Mouse (Mus musculus) liver, embryonic 14.5 days (tissue): ENCODE measurements around the gene Chp2. TPM values are rescaled to one million over a fixed set of nuclear protein-coding genes. Genes with fewer than 3 reads are reported as not detected.
"Not testable (repeated sequence)": the region's sequence is repeated elsewhere in the genome, so short reads cannot be mapped to it uniquely, and the experiment has no call there.

Experiments
- ATAC-seq: fragments of 200-750 bp; cut with Nextera tagmentation; 2 replicates; pipeline ENCODE4 v1.8.0; 2017; ENCODE audit warnings: moderate number of reproducible peaks, mild to moderate bottlenecking, moderate library complexity; ENCODE audit not compliant: insufficient read depth
- DNase-seq, 3 experiments: peaks; one replicate each; pipeline ENCODE4 v3.0.0-alpha.2; 2012 to 2013; ENCODE audit warnings: low read depth in 3 of 3, low spot score in 3 of 3
- H3K27ac ChIP-seq: fragments of 300-500 bp; sonication (generic); 2 replicates; pipeline ENCODE4 v1.5.1; 2014; ENCODE audit warnings: moderate library complexity, mild to moderate bottlenecking, control low read depth, inconsistent platforms
- H3K27me3 ChIP-seq: fragments of 300-500 bp; sonication (generic); 2 replicates; pipeline ENCODE4 v1.6.1; 2014; ENCODE audit warnings: mild to moderate bottlenecking, low read length, moderate library complexity; ENCODE audit not compliant: control insufficient read depth, insufficient read depth
- H3K36me3 ChIP-seq: fragments of 300-500 bp; sonication (generic); replicated peaks from 2 replicates; pipeline ENCODE4 v1.6.1; 2014; ENCODE audit warnings: low read depth; ENCODE audit not compliant: control insufficient read depth, insufficient read depth
- H3K4me1 ChIP-seq, 2 experiments: fragments of 200-500 bp in 1 of 2; fragments of 300-500 bp in 1 of 2; sonication (generic) in 1 of 2; replicated peaks; 2 replicates each; pipeline ENCODE4 v1.6.1; 2012 to 2014; ENCODE audit warnings: antibody characterized with exemption in 1 of 2, inconsistent platforms in 1 of 2, low read length in 1 of 2; ENCODE audit not compliant: control insufficient read depth in 2 of 2, insufficient read depth in 2 of 2
- H3K4me2 ChIP-seq: fragments of 300-500 bp; sonication (generic); 2 replicates; pipeline ENCODE4 v1.6.1; 2014; ENCODE audit warnings: low read depth, mild to moderate bottlenecking, control low read depth, moderate library complexity
- H3K4me3 ChIP-seq, 2 experiments: fragments of 200-500 bp in 1 of 2; fragments of 300-500 bp in 1 of 2; sonication (generic) in 1 of 2; 2 replicates each; pipeline ENCODE4 v1.5.1; 2012 to 2014; ENCODE audit warnings: low read depth in 2 of 2, low read length in 2 of 2, mild to moderate bottlenecking in 2 of 2, control low read depth in 1 of 2, inconsistent platforms in 1 of 2, moderate library complexity in 1 of 2; ENCODE audit not compliant: insufficient read depth in 1 of 2
- H3K9ac ChIP-seq: fragments of 300-500 bp; sonication (generic); replicated peaks from 2 replicates; pipeline ENCODE4 v1.6.1; 2014; ENCODE audit warnings: mild to moderate bottlenecking, control low read depth, moderate library complexity
- H3K9me3 ChIP-seq: fragments of 300-500 bp; sonication (generic); 2 replicates; pipeline ENCODE4 v1.6.1; 2016; ENCODE audit warnings: low read length, mixed read lengths; ENCODE audit not compliant: control insufficient read depth
- CTCF ChIP-seq: IDR thresholded peaks from 2 replicates; pipeline ENCODE4 v1.5.1; 2016; ENCODE audit warnings: antibody characterized with exemption, low read depth, control low read depth
- EP300 ChIP-seq: IDR thresholded peaks from 2 replicates; pipeline ENCODE4 v1.6.1; 2016; ENCODE audit warnings: antibody characterized with exemption, low read depth
- WGBS: fragments of 180-500 bp; shearing (Covaris S2); extraction: QIAGEN DNeasy Blood & Tissue Kit; methylation state at CpG from one replicate; pipeline ENCODE4 v1.1.7; 2014; ENCODE audit not compliant: insufficient replicate concordance; 5-methylcytosine and 5-hydroxymethylcytosine counted together
- polyA plus RNA-seq, 2 experiments: library from polyadenylated mRNA; depleted of rRNA in 1 of 2; stranded (reverse) in 1 of 2; unstranded in 1 of 2; fragments of >200 nt; fragmentation: Nextera tagmentation in 1 of 2; extraction: Ambion mirVana in 1 of 2; gene quantifications; 2 replicates each; pipeline versions ENCODE4 v1.2.1 to v1.2.3; 2012 to 2014

Chp2 gene
- polyA plus RNA-seq, 2 experiments, result 0.50 to 1.4 TPM

DNA sequence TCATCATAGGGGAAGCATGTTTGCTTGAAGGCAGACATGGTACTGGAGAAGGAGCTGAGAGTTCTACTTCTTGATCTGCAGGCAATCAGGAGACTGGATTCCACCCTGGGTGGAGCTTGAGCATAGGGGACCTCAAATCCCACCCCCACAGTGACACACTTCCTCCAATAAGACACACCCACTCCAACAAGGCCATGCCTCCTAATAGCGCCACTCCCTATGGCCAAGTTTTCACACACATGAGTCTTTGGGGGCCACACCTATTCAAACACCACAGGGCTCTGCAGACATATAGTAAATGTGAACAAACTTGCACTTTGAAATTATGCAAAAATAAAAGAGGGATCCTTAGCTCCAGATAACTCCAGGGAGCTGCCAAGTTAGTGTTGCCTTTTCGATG lies 19.6 kb downstream of the Chp2 start:
- H3K4me2 ChIP-seq, result no peak overlapping the region
- DNase-seq, result no peak
- no peak overlapping the region for H3K27ac ChIP-seq
- H3K36me3 ChIP-seq, result no peaks in the 10 kb centered on the region
- H3K27me3 ChIP-seq, result no peaks in the 10 kb centered on the region
- H3K4me3 ChIP-seq, result no peak overlapping the region
- 73% methylated on average over 2 of the region's 2 CpGs for WGBS
- no peaks in the 10 kb centered on the region for H3K4me1 ChIP-seq
- H3K9me3 ChIP-seq, result no peaks in the 10 kb centered on the region
- H3K9ac ChIP-seq, result no peak overlapping the region
- TF ChIP-seq EP300, result no peak
- TF ChIP-seq CTCF, result no peak
- no peak for ATAC-seq

DNA sequence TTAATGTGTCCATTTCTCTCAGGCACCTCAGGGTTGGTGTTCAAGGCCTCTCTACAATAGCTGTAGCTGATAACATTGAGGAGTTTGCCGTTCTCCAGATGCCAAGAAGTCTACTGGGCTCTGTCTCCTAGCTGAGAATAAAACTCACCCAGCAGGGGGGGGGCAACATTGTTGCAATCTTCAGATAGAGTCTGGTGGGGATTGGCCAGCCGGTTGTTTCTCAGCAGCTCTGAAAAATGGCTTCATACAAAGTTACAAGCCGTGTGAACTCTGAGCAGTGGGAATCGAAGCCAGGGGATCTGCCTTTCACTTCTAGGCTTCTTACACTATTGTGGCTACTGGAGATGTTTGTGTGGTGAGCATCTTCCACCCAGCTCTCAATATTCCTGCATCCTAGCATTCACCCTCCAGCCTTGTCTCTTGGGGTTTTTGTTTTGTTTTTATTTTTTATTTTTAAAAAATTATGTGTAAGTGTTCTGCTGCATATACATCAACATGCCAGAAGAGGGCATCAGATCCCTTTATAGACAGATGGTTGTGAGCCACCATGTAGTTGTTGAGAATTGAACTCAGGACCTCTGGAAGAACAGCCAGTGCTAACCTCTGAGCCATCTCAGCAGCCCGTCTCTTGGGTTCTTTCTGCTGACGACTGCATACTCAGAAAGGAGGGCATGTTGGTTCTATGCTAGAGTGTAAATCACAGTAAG lies 21.3 kb downstream of the Chp2 start:
- TF ChIP-seq CTCF (0 out of 2 replicates have a peak, but pooled peaks have one; percentile 4), EP300 (no peak)
- no peak overlapping the region for H3K27ac ChIP-seq
- ATAC-seq (no peak), DNase-seq (no peak)
- H3K4me3 ChIP-seq, result no peak overlapping the region
- no peaks in the 10 kb centered on the region for H3K9me3 ChIP-seq
- no peaks in the 10 kb centered on the region for H3K36me3 ChIP-seq
- 61% methylated on average over 6 of the region's 6 CpGs for WGBS
- no peak overlapping the region for H3K9ac ChIP-seq
- H3K4me1 ChIP-seq, result no peaks in the 10 kb centered on the region
- H3K4me2 ChIP-seq, result no peak overlapping the region
- H3K27me3 ChIP-seq, result no peaks in the 10 kb centered on the region

DNA sequence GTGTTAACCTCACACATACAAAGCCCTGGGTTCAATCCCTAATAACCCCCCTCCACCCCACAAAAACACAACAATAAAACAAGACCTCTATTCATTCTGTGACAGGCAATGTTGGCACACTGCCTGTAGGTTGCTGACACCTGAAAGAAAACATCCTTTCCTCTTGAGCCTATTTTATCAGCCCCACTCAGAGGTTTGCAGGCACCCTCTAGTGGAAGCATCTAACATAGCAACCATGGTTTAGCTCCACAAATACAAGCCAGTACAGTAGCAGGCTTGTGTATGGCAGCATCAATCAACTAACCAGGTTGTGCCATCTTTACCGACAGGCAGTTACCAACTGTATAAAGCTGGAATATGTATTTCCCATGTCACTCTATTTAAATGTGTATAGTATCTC lies 23.0 kb downstream of the Chp2 start:
- H3K4me2 ChIP-seq, result no peak overlapping the region
- no peak for DNase-seq
- H3K9me3 ChIP-seq, result no peaks in the 10 kb centered on the region
- H3K27ac ChIP-seq, result no peak overlapping the region
- WGBS, result 52% methylated on average over 1 of the region's 1 CpGs
- no peaks in the 10 kb centered on the region for H3K36me3 ChIP-seq
- no peak overlapping the region for H3K4me3 ChIP-seq
- H3K27me3 ChIP-seq, result no peaks in the 10 kb centered on the region
- H3K9ac ChIP-seq, result no peak overlapping the region
- no peaks in the 10 kb centered on the region for H3K4me1 ChIP-seq
- ATAC-seq, result no peak
- TF ChIP-seq EP300, result no peak
- peak; percentile 73 for TF ChIP-seq CTCF

DNA sequence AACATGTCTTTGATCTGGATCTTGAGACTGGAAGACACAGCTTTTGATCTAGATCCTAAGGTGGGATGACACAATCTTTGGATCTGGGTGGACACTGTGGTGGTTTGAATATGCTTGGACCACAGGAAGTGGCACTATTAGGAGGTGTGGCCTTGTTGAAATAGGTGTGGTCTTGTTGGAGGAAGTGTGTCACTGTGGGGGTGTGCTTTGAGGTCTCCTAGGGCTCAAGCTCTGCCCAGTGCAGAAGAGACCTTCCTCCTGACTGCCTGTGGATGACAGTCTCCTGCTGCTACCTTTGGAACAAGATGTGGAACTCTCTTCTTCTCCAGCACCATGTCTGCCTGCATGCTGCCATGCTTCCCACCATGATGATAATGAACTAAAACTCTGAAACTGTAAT lies 23.4 kb downstream of the Chp2 start:
- ATAC-seq, H3K9me3 ChIP-seq, H3K4me2 ChIP-seq, H3K27me3 ChIP-seq, H3K27ac ChIP-seq, H3K4me3 ChIP-seq, H3K36me3 ChIP-seq, H3K9ac ChIP-seq, H3K4me1 ChIP-seq, DNase-seq: not testable (repeated sequence)

DNA sequence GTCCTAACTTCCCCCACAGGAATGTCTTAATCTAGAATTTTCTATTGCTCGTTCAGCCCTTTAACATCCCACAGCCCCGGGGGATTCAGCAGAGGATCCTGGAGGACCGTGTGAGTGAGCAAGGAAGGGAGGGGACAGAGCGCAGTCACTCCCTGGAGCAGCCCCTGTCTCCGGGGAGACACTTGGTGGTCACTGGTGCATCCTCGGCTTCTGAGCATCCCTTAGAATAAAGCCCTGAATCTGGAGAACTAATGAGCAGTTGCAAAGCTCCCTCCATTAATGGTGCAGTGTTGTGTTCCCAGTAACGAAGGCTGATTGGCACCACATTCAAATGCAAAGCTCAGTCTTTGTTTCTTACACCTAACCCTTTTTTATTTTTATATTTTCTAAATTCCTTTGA lies 24.9 kb downstream of the Chp2 start:
- Histone ChIP-seq H3K9ac (no peak overlapping the region), H3K4me1 (no peaks in the 10 kb centered on the region), H3K27me3 (no peaks in the 10 kb centered on the region), H3K9me3 (no peaks in the 10 kb centered on the region), H3K27ac (no peak overlapping the region), H3K4me2 (no peak overlapping the region), H3K4me3 (no peak overlapping the region), H3K36me3 (no peaks in the 10 kb centered on the region)
- no peak for ATAC-seq
- no peak for TF ChIP-seq EP300
- no peak for TF ChIP-seq CTCF
- DNase-seq, result no peak
- 54% methylated on average over 7 of the region's 7 CpGs for WGBS
